Mouse (Mus musculus): ENCODE results near the gene Cnn3. TPM values are rescaled to one million over a fixed set of nuclear protein-coding genes. Genes with fewer than 3 reads are reported as not detected.

The Cnn3 gene
- polyA plus RNA-seq, 1 experiment from 2014 or later: 874 TPM

DNA sequence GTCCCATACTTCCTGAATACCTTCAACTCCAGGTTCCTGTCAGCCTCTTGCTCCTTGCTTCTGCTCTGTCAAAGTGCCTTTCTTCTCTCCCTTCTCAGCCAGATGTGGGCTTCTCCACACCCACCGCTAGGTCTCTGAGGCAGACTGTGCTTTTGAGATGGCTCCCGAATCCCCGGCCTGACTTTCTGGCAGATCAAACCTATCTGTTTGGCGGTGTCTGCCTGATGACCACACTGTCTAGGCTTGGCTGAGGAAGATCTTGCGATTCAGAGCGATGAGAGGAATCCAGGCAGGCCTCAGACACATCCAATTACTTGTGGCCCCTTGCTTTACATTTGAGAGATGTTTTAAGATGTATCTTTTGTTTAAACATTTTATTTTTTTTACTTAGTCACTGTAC is 24.2 kb upstream of the Cnn3 start:
- no peak overlapping the region for H3K4me3 ChIP-seq
- no peaks in the 10 kb centered on the region for H3K36me3 ChIP-seq (replicated peaks)
- H3K27me3 ChIP-seq (replicated peaks; ENCODE audit: low read depth, poor library complexity, severe bottlenecking): no peaks in the 10 kb centered on the region
- no peaks in the 10 kb centered on the region for H3K9me3 ChIP-seq
- WGBS: 88% methylated on average over 6 of the region's 6 CpGs
- peaks cover 3% of the 10 kb centered on the region for H3K4me1 ChIP-seq
- no peak for DNase-seq (ENCODE audit: low spot score)
- no peak overlapping the region for H3K27ac ChIP-seq (replicated peaks)

DNA sequence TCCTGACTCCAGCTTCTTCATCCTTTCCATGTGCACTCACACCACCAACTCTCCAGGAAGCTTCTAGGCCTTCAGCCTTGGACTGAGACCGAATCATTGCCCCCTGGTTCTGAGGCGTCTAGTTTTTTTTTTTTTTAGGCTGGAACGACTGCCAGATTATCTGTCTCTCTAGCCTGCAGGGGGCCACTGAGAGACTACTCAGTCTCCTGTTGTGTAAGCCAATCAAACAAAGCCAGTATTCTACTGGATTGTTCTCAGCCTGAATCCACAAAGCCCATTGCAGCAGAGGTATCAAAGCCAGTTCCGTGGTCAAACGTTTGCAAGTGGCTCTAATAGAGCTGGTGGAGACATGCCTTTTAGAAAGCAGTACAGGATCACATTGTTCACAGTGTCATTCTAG is 22.8 kb upstream of the Cnn3 start:
- no peak overlapping the region for H3K4me3 ChIP-seq
- no peaks in the 10 kb centered on the region for H3K9me3 ChIP-seq
- WGBS: 39% methylated on average over 5 of the region's 5 CpGs
- H3K36me3 ChIP-seq (replicated peaks): no peaks in the 10 kb centered on the region
- H3K27ac ChIP-seq (replicated peaks): no peak overlapping the region
- DNase-seq (ENCODE audit: low spot score): no peak
- no peaks in the 10 kb centered on the region for H3K27me3 ChIP-seq (replicated peaks; ENCODE audit: low read depth, poor library complexity, severe bottlenecking)
- H3K4me1 ChIP-seq: peaks cover 9% of the 10 kb centered on the region

DNA sequence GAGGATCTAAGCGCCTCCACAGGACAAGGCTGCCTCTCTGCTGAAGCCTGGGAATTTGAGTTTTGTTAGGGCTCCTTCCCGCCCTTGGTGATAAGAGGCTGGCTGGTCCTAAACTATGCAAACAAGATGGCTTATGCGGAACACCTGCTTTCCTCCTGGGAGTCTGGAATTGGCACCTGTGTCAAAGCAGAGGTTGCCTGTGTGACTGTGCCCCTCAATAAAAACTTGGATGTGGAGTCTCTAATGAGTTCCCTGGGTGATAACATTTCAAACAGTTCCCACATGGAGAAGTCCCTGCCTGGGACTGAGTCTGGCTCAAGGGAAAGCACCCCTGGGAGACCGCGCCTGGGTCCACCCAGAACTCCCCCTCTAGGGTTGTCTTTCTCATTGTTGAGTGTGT is 21.2 kb upstream of the Cnn3 start:
- Histone ChIP-seq H3K4me3 (no peak overlapping the region), H3K4me1 (peaks cover 9% of the 10 kb centered on the region), H3K36me3 (replicated peaks) (no peaks in the 10 kb centered on the region), H3K9me3 (no peaks in the 10 kb centered on the region), H3K27ac (replicated peaks) (no peak overlapping the region), H3K27me3 (replicated peaks; ENCODE audit: low read depth, poor library complexity, severe bottlenecking) (no peaks in the 10 kb centered on the region)
- DNase-seq (ENCODE audit: low spot score): no peak
- 87% methylated on average over 5 of the region's 5 CpGs for WGBS

DNA sequence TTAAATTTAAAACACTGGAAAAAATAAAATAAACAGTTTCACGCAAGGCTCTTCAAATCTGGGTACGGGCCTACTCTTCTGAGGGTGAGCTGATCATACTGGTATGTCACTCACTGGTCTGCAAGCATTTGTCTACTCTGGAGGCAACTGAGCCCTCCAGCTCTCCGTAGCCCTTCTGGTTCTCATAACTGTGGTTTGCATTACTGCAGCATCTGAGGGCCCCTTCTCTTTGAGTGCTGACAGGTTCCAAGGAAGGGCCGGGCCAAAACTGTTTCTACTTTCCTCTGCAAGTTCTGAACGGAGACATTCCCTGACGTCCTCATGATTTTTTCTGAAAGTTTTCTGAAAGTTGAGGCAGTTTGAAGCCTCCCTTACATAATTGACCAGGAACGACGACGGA is 18.9 kb upstream of the Cnn3 start:
- Histone ChIP-seq H3K36me3 (replicated peaks) (no peaks in the 10 kb centered on the region), H3K9me3 (no peaks in the 10 kb centered on the region), H3K4me1 (peaks cover 9% of the 10 kb centered on the region), H3K27ac (replicated peaks) (no peak overlapping the region), H3K4me3 (no peak overlapping the region), H3K27me3 (replicated peaks; ENCODE audit: low read depth, poor library complexity, severe bottlenecking) (no peaks in the 10 kb centered on the region)
- 66% methylated on average over 9 of the region's 9 CpGs for WGBS
- no peak for DNase-seq (ENCODE audit: low spot score)

DNA sequence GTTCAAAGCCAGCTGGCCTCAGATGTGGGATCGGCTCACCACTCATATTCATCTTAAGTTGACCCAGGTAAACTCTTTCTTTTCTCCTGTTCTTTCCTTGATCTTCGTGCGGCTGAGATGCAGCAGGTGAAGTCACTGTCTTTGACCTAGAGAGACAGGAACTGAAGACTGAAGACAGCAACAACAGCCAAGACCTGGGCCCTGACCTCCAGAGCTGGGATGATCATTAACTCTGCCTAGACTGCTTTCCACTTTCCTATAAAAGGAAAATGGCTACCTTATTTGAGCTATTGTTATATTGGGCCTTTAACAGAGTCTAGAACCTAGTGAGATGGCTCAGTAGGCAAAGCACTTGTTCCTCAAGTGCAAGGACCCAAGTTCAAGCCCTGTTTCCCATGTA is 17.9 kb upstream of the Cnn3 start:
- H3K4me1 ChIP-seq: peaks cover 9% of the 10 kb centered on the region
- no peaks in the 10 kb centered on the region for H3K9me3 ChIP-seq
- no peaks in the 10 kb centered on the region for H3K36me3 ChIP-seq (replicated peaks)
- H3K27me3 ChIP-seq (replicated peaks; ENCODE audit: low read depth, poor library complexity, severe bottlenecking): no peaks in the 10 kb centered on the region
- WGBS: 93% methylated on average over 3 of the region's 3 CpGs
- DNase-seq (ENCODE audit: low spot score): no peak
- H3K4me3 ChIP-seq: no peak overlapping the region
- no peak overlapping the region for H3K27ac ChIP-seq (replicated peaks)

DNA sequence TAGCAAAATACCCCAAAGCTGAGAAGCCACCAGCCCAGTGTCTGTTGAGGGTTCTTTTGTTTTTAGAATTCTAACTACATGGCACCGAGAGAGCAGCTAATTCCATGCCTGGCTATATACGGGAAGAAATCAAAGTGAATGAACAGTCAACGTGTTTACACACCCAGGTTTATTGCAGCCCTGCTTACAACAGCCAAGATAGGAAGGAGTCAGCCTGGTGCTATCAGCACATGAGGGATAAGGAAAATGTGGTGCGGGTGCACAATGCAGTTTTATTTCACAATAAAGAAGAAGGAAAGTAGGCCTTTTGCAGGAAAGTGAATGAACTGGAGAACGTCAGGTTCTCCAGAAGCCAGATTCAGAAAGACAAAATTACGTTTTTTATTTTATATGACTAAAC is 14.8 kb upstream of the Cnn3 start:
- WGBS: 88% methylated on average over 6 of the region's 6 CpGs
- H3K4me1 ChIP-seq: peaks cover 9% of the 10 kb centered on the region
- H3K27ac ChIP-seq (replicated peaks): no peak overlapping the region
- H3K4me3 ChIP-seq: no peak overlapping the region
- no peak for DNase-seq (ENCODE audit: low spot score)
- H3K36me3 ChIP-seq (replicated peaks): no peaks in the 10 kb centered on the region
- no peaks in the 10 kb centered on the region for H3K27me3 ChIP-seq (replicated peaks; ENCODE audit: low read depth, poor library complexity, severe bottlenecking)
- H3K9me3 ChIP-seq: no peaks in the 10 kb centered on the region

DNA sequence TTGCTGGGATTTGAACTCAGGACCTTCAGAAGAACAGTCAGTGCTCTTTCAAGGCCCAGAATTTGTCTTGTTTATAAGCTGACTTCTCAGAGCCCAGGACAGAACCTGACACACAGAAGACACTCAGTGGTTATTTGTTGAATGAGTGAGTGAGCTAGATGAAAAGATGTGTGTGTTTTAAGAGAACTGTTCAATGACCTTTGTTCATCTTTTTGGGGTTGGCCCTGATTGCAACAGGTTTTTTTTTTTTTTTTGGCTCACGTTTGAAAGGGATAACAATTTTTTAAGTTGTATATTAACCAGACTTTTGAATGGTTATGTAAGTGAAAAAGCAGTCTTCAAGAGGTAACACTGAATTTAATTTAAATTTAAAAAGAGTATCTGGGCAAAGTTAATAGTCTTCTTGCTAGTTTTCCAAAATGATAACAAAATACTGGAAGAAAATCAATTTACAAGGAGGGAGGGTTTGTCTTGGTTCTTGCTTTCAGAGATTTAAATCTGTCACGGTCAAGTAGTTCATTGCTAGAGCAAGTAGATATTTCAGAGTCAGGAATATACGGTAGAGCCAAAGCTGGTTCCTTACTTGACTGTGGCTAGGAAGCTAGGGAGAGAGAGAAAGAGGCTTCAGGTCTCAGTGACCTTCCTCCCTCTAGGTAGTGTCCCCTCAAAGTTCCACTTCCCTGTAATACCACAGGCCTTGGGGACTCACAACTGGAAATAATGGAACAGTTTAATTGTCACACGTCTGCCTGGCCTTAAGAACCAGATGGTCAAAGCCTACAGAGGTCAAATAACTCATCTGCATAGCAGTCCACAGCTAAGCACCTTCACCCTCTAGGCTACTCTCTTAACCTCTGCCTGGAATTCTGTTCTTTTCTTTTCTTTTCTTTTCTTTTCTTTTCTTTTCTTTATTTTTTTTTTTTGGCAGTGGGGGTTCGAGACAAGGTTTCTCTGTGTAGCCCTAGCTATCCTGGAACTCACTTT is 9.8 kb upstream of the Cnn3 start:
- Histone ChIP-seq H3K36me3 (replicated peaks) (no peaks in the 10 kb centered on the region), H3K9me3 (no peaks in the 10 kb centered on the region), H3K4me1 (peaks cover 23% of the 10 kb centered on the region), H3K27me3 (replicated peaks; ENCODE audit: low read depth, poor library complexity, severe bottlenecking) (no peaks in the 10 kb centered on the region; the same call in 1 of the 2 replicates), H3K27ac (replicated peaks) (no peak overlapping the region), H3K4me3 (no peak overlapping the region)
- WGBS: 74% methylated on average over 5 of the region's 5 CpGs
- no peak for DNase-seq (ENCODE audit: low spot score)

DNA sequence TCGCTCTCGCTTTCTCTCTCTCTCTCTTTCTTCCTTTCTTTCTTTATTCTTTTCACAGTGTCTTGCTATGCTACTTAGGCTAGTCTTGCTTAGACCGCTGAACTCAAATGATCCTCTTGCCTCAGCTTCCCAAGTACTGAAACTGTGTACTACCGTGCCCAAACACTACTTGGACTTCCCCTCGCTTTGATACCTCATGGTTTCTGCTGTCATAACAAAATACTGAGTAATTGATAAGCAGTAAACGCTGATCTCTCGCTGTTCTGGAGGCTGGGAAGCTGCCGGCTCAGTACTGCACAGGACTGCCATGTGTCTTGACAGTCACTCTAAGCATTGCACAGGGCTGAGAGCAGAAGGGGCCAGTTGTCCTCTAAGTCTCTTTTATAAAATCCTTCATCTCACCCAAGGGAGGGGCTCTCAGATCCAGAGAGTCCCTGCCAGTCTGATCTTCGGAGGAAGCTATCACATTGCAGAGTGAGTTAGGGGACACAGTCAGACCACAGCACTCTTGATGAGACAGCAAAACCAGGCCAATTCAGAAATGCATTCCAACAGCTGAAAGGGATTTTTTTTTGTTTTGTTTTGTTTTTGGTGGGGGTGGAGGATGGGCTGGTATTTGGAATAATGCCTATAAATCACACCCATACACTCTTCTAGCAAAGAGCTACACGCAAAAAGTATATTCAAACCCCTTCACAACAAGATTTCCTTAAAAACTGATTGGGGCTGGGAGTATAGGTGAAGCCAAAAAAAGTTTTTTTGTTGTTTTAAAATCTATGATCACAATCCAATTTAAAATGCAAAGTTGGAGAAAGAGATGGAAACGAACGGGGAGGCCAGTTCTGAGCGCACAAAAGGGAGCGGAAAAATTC is 8.7 kb upstream of the Cnn3 start:
- 68% methylated on average over 14 of the region's 14 CpGs for WGBS

DNA sequence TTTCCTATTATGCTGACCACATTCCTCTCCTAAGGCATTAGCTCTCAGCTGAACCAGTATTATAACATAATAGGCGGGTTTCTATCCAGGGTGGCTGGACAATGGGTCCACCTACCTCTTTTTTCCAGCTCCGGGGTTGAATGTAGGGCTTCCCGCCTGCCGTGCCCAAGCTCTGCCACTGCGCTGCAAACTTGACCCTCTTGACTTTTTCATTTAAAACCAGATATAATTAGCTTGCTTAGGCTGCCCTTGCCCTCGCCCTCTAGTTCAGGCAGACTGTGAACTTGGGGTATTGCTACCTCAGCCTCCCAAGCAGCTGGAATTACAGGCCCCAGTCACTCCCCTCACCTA is 8.1 kb upstream of the Cnn3 start:
- Histone ChIP-seq H3K9me3 (no peaks in the 10 kb centered on the region), H3K27ac (replicated peaks) (no peak overlapping the region), H3K4me3 (no peak overlapping the region), H3K4me1 (peaks cover 23% of the 10 kb centered on the region), H3K27me3 (replicated peaks; ENCODE audit: low read depth, poor library complexity, severe bottlenecking) (peaks cover 2% of the 10 kb centered on the region; the same call in 1 of the 2 replicates), H3K36me3 (replicated peaks) (no peaks in the 10 kb centered on the region)
- peak; percentile 51 for DNase-seq (ENCODE audit: low spot score)
- 37% methylated on average over 6 of the region's 6 CpGs for WGBS

More for the DNA sequence above, 8.7 kb upstream of the Cnn3 start:
- no peak overlapping the region for H3K4me3 ChIP-seq
- no peaks in the 10 kb centered on the region for H3K9me3 ChIP-seq
- H3K4me1 ChIP-seq: peaks cover 23% of the 10 kb centered on the region
- H3K27me3 ChIP-seq (replicated peaks; ENCODE audit: low read depth, poor library complexity, severe bottlenecking): no peaks in the 10 kb centered on the region; the same call in 1 of the 2 replicates
- peak overlapping the region; percentile 63 for H3K27ac ChIP-seq (replicated peaks)
- no peaks in the 10 kb centered on the region for H3K36me3 ChIP-seq (replicated peaks)
- peak; percentile 6 for DNase-seq (ENCODE audit: low spot score)

DNA sequence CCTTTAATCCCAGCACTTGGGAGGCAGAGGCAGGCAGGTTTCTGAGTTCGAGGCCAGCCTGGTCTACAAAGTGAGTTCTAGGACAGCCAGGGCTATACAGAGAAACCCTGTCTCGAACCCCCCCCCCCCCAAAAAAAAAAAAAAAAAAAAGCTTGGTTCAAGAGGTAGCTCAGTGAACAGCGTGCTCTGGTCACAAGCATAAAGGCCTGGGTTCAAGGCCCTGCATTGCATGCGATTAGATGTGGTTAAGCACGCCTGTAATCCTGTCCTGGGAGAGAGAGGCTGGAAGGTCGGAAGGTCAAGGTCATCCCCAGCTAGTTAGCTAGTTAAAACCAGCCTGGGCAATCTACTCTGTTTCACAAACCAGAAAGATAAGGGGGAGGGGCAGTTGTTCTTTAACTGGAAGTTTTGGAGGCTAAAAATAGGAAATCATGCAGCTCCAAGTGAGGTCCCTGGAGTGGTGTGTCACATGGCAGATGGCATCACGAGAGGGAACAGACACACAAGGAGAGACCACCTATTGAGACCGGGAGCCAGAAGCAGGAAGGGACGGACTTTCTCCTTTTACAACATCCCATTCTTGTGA is 7.4 kb upstream of the Cnn3 start:
- no peaks in the 10 kb centered on the region for H3K36me3 ChIP-seq (replicated peaks)
- no peak overlapping the region for H3K27ac ChIP-seq (replicated peaks)
- peaks cover 5% of the 10 kb centered on the region; the same call in 1 of the 2 replicates for H3K27me3 ChIP-seq (replicated peaks; ENCODE audit: low read depth, poor library complexity, severe bottlenecking)
- peaks cover 23% of the 10 kb centered on the region for H3K4me1 ChIP-seq
- no peak overlapping the region for H3K4me3 ChIP-seq
- DNase-seq (ENCODE audit: low spot score): no peak
- WGBS: 81% methylated on average over 9 of the region's 9 CpGs
- no peaks in the 10 kb centered on the region for H3K9me3 ChIP-seq

DNA sequence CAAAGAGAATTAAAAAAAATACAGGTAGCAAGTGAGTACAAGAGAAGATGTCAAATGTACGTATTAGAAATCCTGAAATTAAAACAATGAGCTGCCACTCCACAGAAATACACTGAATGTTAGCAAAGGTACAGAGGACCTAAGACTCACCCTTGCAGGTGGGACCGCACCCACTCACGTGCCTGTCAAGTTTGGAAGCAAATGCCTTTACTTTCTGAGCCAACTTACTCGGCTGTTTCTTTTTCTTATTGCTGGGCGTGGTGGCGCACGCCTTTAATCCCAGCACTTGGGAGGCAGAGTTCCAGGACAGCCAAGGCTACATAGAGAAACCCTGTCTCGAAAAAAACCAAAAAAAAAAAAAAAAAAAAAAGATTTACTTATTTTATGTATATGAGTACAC is 3.9 kb upstream of the Cnn3 start:
- Histone ChIP-seq H3K27me3 (replicated peaks; ENCODE audit: low read depth, poor library complexity, severe bottlenecking) (peaks cover 16% of the 10 kb centered on the region), H3K4me1 (peaks cover 34% of the 10 kb centered on the region), H3K4me3 (no peak overlapping the region), H3K36me3 (replicated peaks) (no peaks in the 10 kb centered on the region), H3K9me3 (no peaks in the 10 kb centered on the region), H3K27ac (replicated peaks) (no peak overlapping the region)
- DNase-seq (ENCODE audit: low spot score): no peak
- WGBS: 86% methylated on average over 8 of the region's 8 CpGs

Measured in embryonic facial prominence, embryonic 10.5 days (tissue).